Mouse (Mus musculus): Measurements from ENCODE around the gene Npdc1. TPM values are rescaled to one million over a fixed set of nuclear protein-coding genes. Genes with fewer than 3 reads are reported as not detected.

Gene Npdc1
- polyA plus RNA-seq (2015; fragmentation: Nextera tagmentation; extraction: Ambion mirVana): 28.8 and 41.6 TPM in 2 replicates

GRCm38 (mm10) chr2:25399051-25399450 lies at the start of gene Npdc1:
Npdc1 (plus strand) TSS chr2:25399351.
- no peak for ATAC-seq (replicated peaks; ENCODE audit: insufficient number of reproducible peaks, insufficient read depth, low FRiP score, low read depth)
- 54% methylated on average over 8 of the region's 8 CpGs for WGBS
- no peaks in the 10 kb centered on the region for H3K9me3 ChIP-seq (replicated peaks)
- no peak within 1 kb of the TSS for H3K4me2 ChIP-seq
- H3K27ac ChIP-seq: no peak within 1 kb of the TSS
- H3K27me3 ChIP-seq: peaks cover 93% of the 10 kb centered on the region
- H3K9ac ChIP-seq: no peak within 1 kb of the TSS
- H3K4me3 ChIP-seq: no peak within 1 kb of the TSS
- no peaks in the 10 kb centered on the region for H3K36me3 ChIP-seq
- H3K4me1 ChIP-seq (replicated peaks): peaks cover 31% of the 10 kb centered on the region

GRCm38 (mm10) chr2:25349499-25349898 lies 49.7 kb upstream of the Npdc1 start:
- Histone ChIP-seq H3K9me3 (replicated peaks) (no peaks in the 10 kb centered on the region), H3K27ac (no peak overlapping the region), H3K4me3 (no peak overlapping the region), H3K36me3 (peaks cover 77% of the 10 kb centered on the region), H3K9ac (no peak overlapping the region), H3K4me2 (no peak overlapping the region), H3K27me3 (no peaks in the 10 kb centered on the region), H3K4me1 (replicated peaks) (no peaks in the 10 kb centered on the region)
- no peak for ATAC-seq (replicated peaks; ENCODE audit: insufficient number of reproducible peaks, insufficient read depth, low FRiP score, low read depth)
- 88% methylated on average over 4 of the region's 4 CpGs for WGBS

GRCm38 (mm10) chr2:25350701-25351100 lies 48.5 kb upstream of the Npdc1 start:
- peaks cover 65% of the 10 kb centered on the region for H3K36me3 ChIP-seq
- no peaks in the 10 kb centered on the region for H3K27me3 ChIP-seq
- no peak overlapping the region for H3K4me3 ChIP-seq
- H3K4me2 ChIP-seq: no peak overlapping the region
- ATAC-seq (replicated peaks; ENCODE audit: insufficient number of reproducible peaks, insufficient read depth, low FRiP score, low read depth): no peak
- H3K27ac ChIP-seq: no peak overlapping the region
- WGBS: 92% methylated on average over 3 of the region's 3 CpGs
- no peaks in the 10 kb centered on the region for H3K9me3 ChIP-seq (replicated peaks)
- peaks cover 4% of the 10 kb centered on the region for H3K4me1 ChIP-seq (replicated peaks)
- H3K9ac ChIP-seq: no peak overlapping the region

DNA sequence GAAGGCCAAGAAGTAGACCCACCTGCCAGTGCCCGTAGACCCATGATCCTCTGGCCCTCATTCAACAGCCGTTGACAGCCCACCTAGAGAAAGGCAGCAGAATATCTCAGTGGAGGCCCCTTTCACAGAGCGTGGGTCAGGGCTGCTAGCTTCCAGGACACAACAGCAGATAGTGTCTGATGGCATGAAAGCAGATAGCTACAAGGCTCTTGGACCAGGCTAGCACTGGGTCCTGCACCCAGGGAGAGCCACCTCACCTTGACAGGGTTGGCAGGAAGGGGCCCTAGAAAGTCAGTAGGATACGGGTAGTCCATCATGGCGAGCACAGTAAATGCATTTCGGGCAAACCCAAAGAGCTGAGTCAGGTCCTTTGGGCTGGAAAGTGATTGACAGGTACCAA lies 44.9 kb upstream of the Npdc1 start:
- no peak overlapping the region for H3K27ac ChIP-seq
- no peak overlapping the region for H3K4me2 ChIP-seq
- H3K9me3 ChIP-seq (replicated peaks): no peaks in the 10 kb centered on the region
- no peak for ATAC-seq (replicated peaks; ENCODE audit: insufficient number of reproducible peaks, insufficient read depth, low FRiP score, low read depth)
- H3K4me1 ChIP-seq (replicated peaks): peaks cover 14% of the 10 kb centered on the region
- 88% methylated on average over 6 of the region's 6 CpGs for WGBS
- no peaks in the 10 kb centered on the region for H3K27me3 ChIP-seq
- no peak overlapping the region for H3K9ac ChIP-seq
- H3K36me3 ChIP-seq: peaks cover 33% of the 10 kb centered on the region
- H3K4me3 ChIP-seq: no peak overlapping the region

DNA sequence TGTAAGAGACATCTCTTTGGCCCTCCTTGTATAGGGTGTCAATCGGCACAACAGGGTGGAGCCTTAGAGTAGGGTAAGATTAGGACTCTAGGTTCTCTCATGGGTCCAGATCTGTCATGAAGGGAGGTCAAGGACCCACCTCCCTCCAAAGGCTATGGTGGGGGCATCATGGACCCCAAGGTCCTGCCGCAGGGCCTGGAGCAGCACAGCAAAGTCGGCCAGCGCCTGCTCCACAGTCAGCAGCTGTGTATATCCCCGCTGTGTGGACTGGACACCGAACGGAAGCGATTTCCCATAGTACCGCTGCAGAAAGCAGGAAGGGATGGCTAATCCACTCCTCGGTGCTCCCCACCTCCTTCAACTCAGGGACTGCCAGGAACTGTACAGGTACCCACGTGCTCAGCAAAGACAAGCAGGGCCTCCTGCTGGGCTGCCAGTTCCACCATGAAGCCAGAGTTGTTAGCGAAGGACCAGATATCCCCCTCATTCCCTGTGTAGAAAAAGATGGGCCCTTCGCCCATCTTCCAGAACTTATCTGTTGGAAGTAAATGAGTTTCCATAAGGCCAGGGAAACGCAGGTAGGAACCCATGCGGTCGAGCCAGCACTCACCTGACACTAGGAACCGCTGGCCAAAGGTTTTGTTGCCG lies 43.6 kb upstream of the Npdc1 start:
- 0 out of 2 replicates have a peak, but pooled peaks have one; percentile 2 for ATAC-seq (replicated peaks; ENCODE audit: insufficient number of reproducible peaks, insufficient read depth, low FRiP score, low read depth)
- H3K4me1 ChIP-seq (replicated peaks): peaks cover 14% of the 10 kb centered on the region
- H3K27ac ChIP-seq: no peak overlapping the region
- peak overlapping the region; percentile 71 for H3K4me2 ChIP-seq
- 38% methylated on average over 18 of the region's 18 CpGs for WGBS
- no peaks in the 10 kb centered on the region for H3K9me3 ChIP-seq (replicated peaks)
- no peaks in the 10 kb centered on the region for H3K27me3 ChIP-seq
- peak overlapping the region; percentile 51 for H3K4me3 ChIP-seq
- peak overlapping the region; percentile 31; the same call in 1 of the 2 replicates for H3K9ac ChIP-seq
- peaks cover 20% of the 10 kb centered on the region for H3K36me3 ChIP-seq

DNA sequence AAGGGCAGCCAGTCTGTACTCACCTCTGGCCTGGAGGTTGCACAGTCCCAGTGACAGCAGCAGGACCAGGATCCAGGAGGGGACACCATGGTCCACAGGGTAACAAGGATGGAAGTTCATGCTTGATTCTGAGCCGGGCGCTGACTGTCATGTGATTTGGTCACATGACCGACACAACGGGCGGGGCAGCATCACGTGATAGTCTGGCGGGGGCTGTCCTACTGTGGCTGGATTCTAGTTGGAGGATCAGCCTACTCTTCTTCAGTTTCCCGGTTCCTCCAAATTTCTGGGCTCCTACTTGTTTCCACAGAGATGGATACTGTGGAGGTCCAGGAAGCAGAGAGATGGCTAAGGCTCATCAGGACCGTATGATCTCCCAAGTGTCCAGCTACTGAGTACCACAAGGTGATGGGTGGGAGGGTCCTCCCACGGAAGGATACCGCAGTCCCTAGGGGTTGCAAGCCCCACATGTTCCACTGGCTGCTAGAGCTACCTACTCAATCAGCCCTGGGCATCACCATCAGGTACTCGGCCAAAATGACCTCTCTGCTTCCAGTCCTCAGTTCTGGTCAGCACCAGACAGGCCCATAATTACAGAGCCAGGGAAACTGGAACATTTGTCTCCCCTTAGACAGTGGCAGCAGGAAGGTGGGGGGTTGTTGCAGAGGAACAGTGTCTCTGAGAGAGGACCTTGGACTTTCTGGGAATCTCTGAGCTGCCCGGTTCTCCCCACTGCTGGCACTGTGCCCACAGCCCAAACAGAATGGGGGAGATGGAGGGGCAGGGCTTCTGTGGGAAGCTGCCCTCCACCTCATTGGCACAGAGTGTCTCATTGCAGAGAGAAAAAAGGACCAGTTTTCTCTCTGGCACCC lies 42.7 kb upstream of the Npdc1 start, which contains the start of gene Dpp7:
Gene Dpp7 (minus strand): TSS at position 152 of the 872 bp plus-strand sequence.
- Histone ChIP-seq H3K9me3 (replicated peaks) (no peaks in the 10 kb centered on the region), H3K27ac (no peak within 1 kb of the TSS)
- WGBS: 4% methylated on average over 13 of the region's 13 CpGs

DNA sequence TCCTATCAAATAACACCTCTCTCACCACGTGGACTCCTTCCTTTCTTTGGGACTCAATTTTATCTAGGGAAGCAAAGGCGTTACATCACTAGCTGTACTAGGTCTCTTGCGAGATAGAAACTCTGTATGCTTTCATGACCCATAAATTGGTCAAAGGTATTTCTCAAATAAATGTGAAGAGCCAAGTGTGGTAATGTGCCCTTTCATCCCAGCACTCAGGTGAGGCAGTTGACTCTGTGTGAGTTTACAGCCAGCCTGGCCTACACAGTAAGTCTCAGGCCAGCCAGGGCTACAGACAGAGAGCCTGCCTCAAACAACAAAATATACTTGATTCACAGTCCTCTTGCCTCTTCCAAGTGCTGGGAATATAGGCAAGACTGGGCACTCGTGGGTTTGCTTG lies 39.3 kb upstream of the Npdc1 start:
- Histone ChIP-seq H3K9ac (no peak overlapping the region), H3K4me2 (no peak overlapping the region), H3K27me3 (peaks cover 5% of the 10 kb centered on the region; the same call in 1 of the 2 replicates), H3K4me1 (replicated peaks) (peaks cover 17% of the 10 kb centered on the region), H3K4me3 (no peak overlapping the region), H3K9me3 (replicated peaks) (no peaks in the 10 kb centered on the region), H3K36me3 (peaks cover 3% of the 10 kb centered on the region; the same call in 1 of the 2 replicates), H3K27ac (no peak overlapping the region)
- WGBS: 65% methylated on average over 4 of the region's 4 CpGs
- ATAC-seq (replicated peaks; ENCODE audit: insufficient number of reproducible peaks, insufficient read depth, low FRiP score, low read depth): no peak

More for the DNA sequence above, 42.7 kb upstream of the Npdc1 start, which contains the start of gene Dpp7:
- peak within 1 kb of the TSS; percentile 71 for H3K4me2 ChIP-seq
- peak within 1 kb of the TSS; percentile 31 for H3K9ac ChIP-seq
- H3K27me3 ChIP-seq: no peaks in the 10 kb centered on the region
- peak within 1 kb of the TSS; percentile 51 for H3K4me3 ChIP-seq
- H3K36me3 ChIP-seq: peaks cover 11% of the 10 kb centered on the region; the same call in 1 of the 2 replicates
- ATAC-seq (replicated peaks; ENCODE audit: insufficient number of reproducible peaks, insufficient read depth, low FRiP score, low read depth): peak; percentile 56
- H3K4me1 ChIP-seq (replicated peaks): peaks cover 14% of the 10 kb centered on the region

DNA sequence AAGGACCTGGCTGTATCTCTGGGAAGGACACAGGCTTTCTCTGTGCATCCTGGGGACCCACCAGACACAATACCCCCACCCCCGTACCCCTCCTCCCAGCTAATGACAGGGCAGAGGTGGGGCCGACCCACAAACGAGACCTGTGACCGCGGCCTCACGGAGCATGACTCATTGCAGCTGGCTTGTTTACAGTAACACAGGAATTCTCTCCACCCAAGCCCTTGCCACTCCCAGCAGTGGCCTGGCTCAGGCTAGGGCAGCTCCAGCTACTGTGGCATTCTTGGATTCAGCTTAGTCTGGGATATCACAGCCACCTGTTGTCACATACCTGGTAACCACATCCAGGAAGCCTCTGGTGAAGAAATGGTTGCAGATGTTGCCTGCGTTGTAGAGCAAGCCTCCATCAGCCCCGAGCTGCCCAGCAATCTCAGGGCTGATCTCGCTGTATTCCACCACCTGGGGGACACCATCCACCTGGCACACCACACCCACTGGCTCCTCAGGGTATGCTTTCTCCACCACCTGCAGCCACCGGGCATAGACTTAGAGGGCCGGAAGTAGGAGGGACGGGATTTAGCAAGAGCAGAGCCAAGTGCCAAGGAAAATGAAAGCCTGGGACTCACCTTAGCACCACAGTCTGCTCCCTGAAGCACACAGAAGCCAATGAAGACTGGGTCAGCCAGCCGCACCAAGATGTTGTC lies 35.5 kb upstream of the Npdc1 start:
- peaks cover 21% of the 10 kb centered on the region for H3K27me3 ChIP-seq
- 48% methylated on average over 13 of the region's 13 CpGs for WGBS
- H3K9me3 ChIP-seq (replicated peaks): no peaks in the 10 kb centered on the region
- no peak overlapping the region for H3K4me2 ChIP-seq
- H3K4me1 ChIP-seq (replicated peaks): peaks cover 9% of the 10 kb centered on the region
- no peak for ATAC-seq (replicated peaks; ENCODE audit: insufficient number of reproducible peaks, insufficient read depth, low FRiP score, low read depth)
- no peak overlapping the region for H3K4me3 ChIP-seq
- H3K9ac ChIP-seq: no peak overlapping the region
- H3K36me3 ChIP-seq: peaks cover 3% of the 10 kb centered on the region; the same call in 1 of the 2 replicates
- H3K27ac ChIP-seq: no peak overlapping the region

DNA sequence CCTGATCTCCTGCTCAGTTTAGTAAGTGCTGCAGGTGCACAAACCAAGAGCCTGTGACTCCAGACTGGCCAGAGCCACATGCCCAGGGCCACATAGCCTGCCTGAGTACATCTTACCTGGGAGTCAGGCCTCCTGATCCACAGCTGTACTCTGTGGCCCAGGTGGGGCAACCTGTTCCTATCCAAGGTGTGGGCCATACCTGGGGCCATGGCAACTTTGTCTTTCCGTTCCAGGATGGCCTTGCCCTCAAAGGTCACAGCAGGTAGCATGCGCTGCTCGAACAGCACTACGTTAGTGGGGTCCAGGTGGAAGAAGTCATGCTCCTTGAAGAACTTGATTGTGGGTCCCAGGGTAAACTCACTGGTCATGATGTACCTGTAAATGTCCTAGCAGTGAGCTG lies 34.8 kb upstream of the Npdc1 start:
- Histone ChIP-seq H3K4me3 (peak overlapping the region; percentile 62), H3K4me2 (peak overlapping the region; percentile 91)
- ATAC-seq (replicated peaks; ENCODE audit: insufficient number of reproducible peaks, insufficient read depth, low FRiP score, low read depth): no peak

GRCm38 (mm10) chr2:25364761-25365090 lies 34.4 kb upstream of the Npdc1 start:
- ATAC-seq (replicated peaks; ENCODE audit: insufficient number of reproducible peaks, insufficient read depth, low FRiP score, low read depth): no peak; the same call in 1 of the 2 replicates
- peak overlapping the region; percentile 62 for H3K4me3 ChIP-seq
- H3K27ac ChIP-seq: no peak overlapping the region
- peak overlapping the region; percentile 72 for H3K9ac ChIP-seq
- H3K36me3 ChIP-seq: peaks cover 3% of the 10 kb centered on the region; the same call in 1 of the 2 replicates
- no peaks in the 10 kb centered on the region for H3K9me3 ChIP-seq (replicated peaks)
- H3K27me3 ChIP-seq: peaks cover 25% of the 10 kb centered on the region
- 37% methylated on average over 9 of the region's 9 CpGs for WGBS
- H3K4me1 ChIP-seq (replicated peaks): peaks cover 9% of the 10 kb centered on the region
- peak overlapping the region; percentile 91 for H3K4me2 ChIP-seq

More for the DNA sequence above, 34.8 kb upstream of the Npdc1 start:
- H3K9me3 ChIP-seq (replicated peaks): no peaks in the 10 kb centered on the region
- no peak overlapping the region for H3K9ac ChIP-seq
- H3K4me1 ChIP-seq (replicated peaks): peaks cover 9% of the 10 kb centered on the region
- H3K27me3 ChIP-seq: peaks cover 25% of the 10 kb centered on the region
- no peak overlapping the region for H3K27ac ChIP-seq
- 91% methylated on average over 4 of the region's 4 CpGs for WGBS
- H3K36me3 ChIP-seq: peaks cover 3% of the 10 kb centered on the region; the same call in 1 of the 2 replicates

Data from heart, embryonic 15.5 days (tissue).